Mouse (Mus musculus): Measurements from ENCODE around the gene Tmem208. TPM values are rescaled to one million over a fixed set of nuclear protein-coding genes. Genes with fewer than 3 reads are reported as not detected.
A peak's percentile ranks its signal among the peaks of the same experiment; 100 is the strongest.
"Not testable (repeated sequence)": the region's sequence is repeated elsewhere in the genome, so short reads cannot be mapped to it uniquely, and the experiment has no call there.

The Tmem208 gene
- total and polyA plus RNA-seq, 3 experiments: 94.5 to 149 TPM; not detected in 1

GRCm38 (mm10) chr8:105290554-105291314 is 35.4 kb upstream of the Tmem208 start (continued):
- peak; percentile 68; the same call in 1 of the 2 replicates for TF ChIP-seq MAZ (IDR thresholded peaks at IDR 0.05; ENCODE audit: low read depth, low read length)
- no peak for TF ChIP-seq ZNF384 (IDR thresholded peaks at IDR 0.05; ENCODE audit: low read depth, low read length)
- TF ChIP-seq NELFE (IDR thresholded peaks at IDR 0.05; ENCODE audit: low read depth, low read length): no peak
- peak; percentile 57; the same call in 1 of the 2 replicates for TF ChIP-seq ELF1 (IDR thresholded peaks at IDR 0.05; ENCODE audit: low read depth, low read length)
- TF ChIP-seq POLR2AphosphoS5 (IDR thresholded peaks at IDR 0.05; ENCODE audit: borderline replicate concordance, low read depth, low read length): no peak
- TF ChIP-seq RAD21 (IDR thresholded peaks at IDR 0.05; ENCODE audit: low read depth, low read length): peak; percentile 73
- no peak for TF ChIP-seq MEF2A (IDR thresholded peaks at IDR 0.05; ENCODE audit: extremely low read depth, insufficient replicate concordance, low read depth, low read length, poor library complexity, severe bottlenecking)
- TF ChIP-seq USF1 (IDR thresholded peaks at IDR 0.05; ENCODE audit: low read depth, low read length): no peak
- TF ChIP-seq JUND (IDR thresholded peaks at IDR 0.05; ENCODE audit: low read depth, low read length): no peak
- TF ChIP-seq MAX (IDR thresholded peaks at IDR 0.05; ENCODE audit: low read length): peak; percentile 79

GRCm38 (mm10) chr8:105291364-105291763 is 34.8 kb upstream of the Tmem208 start:
- H3K9me3 ChIP-seq (replicated peaks; ENCODE audit: insufficient read depth, low read length); H3K79me2 ChIP-seq (ENCODE audit: control insufficient read depth, insufficient read depth, low read length, poor library complexity); DNase-seq (ENCODE audit: low read depth, low spot score); H3K4me3 ChIP-seq (ENCODE audit: control insufficient read depth in 1 of 2, insufficient read depth in 1 of 2, low read depth in 2 of 2, low read length in 2 of 2); H3K9ac ChIP-seq (ENCODE audit: control insufficient read depth, low read depth, low read length, poor library complexity, severe bottlenecking); H3K36me3 ChIP-seq (ENCODE audit: control insufficient read depth in 1 of 2, insufficient read depth in 2 of 2, low read length in 2 of 2); H3K27ac ChIP-seq (ENCODE audit: control insufficient read depth, low read depth, low read length); H3K27me3 ChIP-seq (ENCODE audit: control insufficient read depth in 1 of 2, insufficient read depth in 2 of 2, low read length in 2 of 2): not testable (repeated sequence)
- peaks cover 4 to 16% of the 10 kb centered on the region in 2 experiments; a peak in 3 of 4 replicates for H3K4me1 ChIP-seq (ENCODE audit: control insufficient read depth in 1 of 2, insufficient read depth in 2 of 2, low read length in 2 of 2)

- H3K9ac ChIP-seq (ENCODE audit: control insufficient read depth, low read depth, low read length, poor library complexity, severe bottlenecking); H3K4me3 ChIP-seq (ENCODE audit: control insufficient read depth in 1 of 2, insufficient read depth in 1 of 2, low read depth in 2 of 2, low read length in 2 of 2); H3K27me3 ChIP-seq (ENCODE audit: control insufficient read depth in 1 of 2, insufficient read depth in 2 of 2, low read length in 2 of 2); H3K79me2 ChIP-seq (ENCODE audit: control insufficient read depth, insufficient read depth, low read length, poor library complexity); H3K36me3 ChIP-seq (ENCODE audit: control insufficient read depth in 1 of 2, insufficient read depth in 2 of 2, low read length in 2 of 2); H3K9me3 ChIP-seq (replicated peaks; ENCODE audit: insufficient read depth, low read length); H3K27ac ChIP-seq (ENCODE audit: control insufficient read depth, low read depth, low read length): not testable (repeated sequence)
- TF ChIP-seq MYC (IDR thresholded peaks at IDR 0.05; ENCODE audit: low read depth, low read length) (peak; percentile 60; the same call in 1 of the 2 replicates), CTCF (IDR thresholded peaks at IDR 0.05 in 2 of 3, conservative IDR thresholded peaks at IDR 0.05 in 1 of 3; ENCODE audit: control insufficient read depth in 1 of 3, insufficient read depth in 1 of 3, low read depth in 2 of 3, low read length in 3 of 3, poor library complexity in 1 of 3, severe bottlenecking in 1 of 3) (peak; percentile 13 to 52 (median 43); a peak in 4 of 6 replicates), SMC3 (IDR thresholded peaks at IDR 0.05; ENCODE audit: low read depth, low read length) (peak; percentile 45), RAD21 (IDR thresholded peaks at IDR 0.05; ENCODE audit: low read depth, low read length) (peak; percentile 20)
- H3K4me1 ChIP-seq (ENCODE audit: control insufficient read depth in 1 of 2, insufficient read depth in 2 of 2, low read length in 2 of 2): peaks cover 5 to 20% of the 10 kb centered on the region in 2 experiments
- DNase-seq (ENCODE audit: low read depth, low spot score): peak; percentile 47
These were observed 34.4 kb upstream of the Tmem208 start for GRCm38 (mm10) chr8:105291802-105292201.
